Mouse (Mus musculus) thymus, adult 2 months (tissue): ENCODE results near the gene Hdac4. TPM values are rescaled to one million over a fixed set of nuclear protein-coding genes. Genes with fewer than 3 reads are reported as not detected.

ENCODE experiments used
- DNase-seq: peaks from one replicate; pipeline ENCODE4 v3.0.0; 2021
- H3K27ac ChIP-seq: fragments of 200-500 bp; 2 replicates; pipeline ENCODE4 v1.5.1; 2012; ENCODE audit warnings: low read length, control low read depth; ENCODE audit not compliant: control insufficient read depth, insufficient read depth
- H3K27me3 ChIP-seq: fragments of 200-500 bp; 2 replicates; pipeline ENCODE4 v1.6.1; 2012; ENCODE audit warnings: mild to moderate bottlenecking, low read length, moderate library complexity, mixed read lengths; ENCODE audit not compliant: control insufficient read depth, insufficient read depth
- H3K36me3 ChIP-seq: fragments of 200-500 bp; 2 replicates; pipeline ENCODE4 v1.6.1; 2012; ENCODE audit warnings: mild to moderate bottlenecking, low read length, moderate library complexity; ENCODE audit not compliant: control insufficient read depth, insufficient read depth
- H3K4me1 ChIP-seq: fragments of 200-500 bp; replicated peaks from 2 replicates; pipeline ENCODE4 v1.6.1; 2012; ENCODE audit warnings: low read length; ENCODE audit not compliant: control insufficient read depth, insufficient read depth
- H3K4me3 ChIP-seq: fragments of 200-500 bp; 2 replicates; pipeline ENCODE4 v1.5.1; 2012; ENCODE audit warnings: mild to moderate bottlenecking, low read length, control low read depth, moderate library complexity; ENCODE audit not compliant: control insufficient read depth, insufficient read depth
- CTCF ChIP-seq: fragments of 200-500 bp; IDR thresholded peaks from 2 replicates; pipeline ENCODE4 v1.5.1; 2012; ENCODE audit warnings: mild to moderate bottlenecking, control low read depth, low read length, moderate library complexity, borderline replicate concordance; ENCODE audit not compliant: control insufficient read depth, poor library complexity, insufficient read depth; ENCODE audit errors: extremely low read depth
- POLR2A ChIP-seq: fragments of 200-500 bp; IDR thresholded peaks from 2 replicates; pipeline ENCODE4 v1.6.1; 2012; ENCODE audit warnings: mild to moderate bottlenecking, low read length, control low read depth, moderate library complexity; ENCODE audit not compliant: control insufficient read depth, poor library complexity, insufficient read depth; ENCODE audit errors: extremely low read depth
- WGBS: fragments of 180-500 bp; shearing (Covaris S2); methylation state at CpG from one replicate; pipeline ENCODE4 v1.1.7; 2018; 5-methylcytosine and 5-hydroxymethylcytosine counted together
- polyA plus RNA-seq: library from polyadenylated mRNA; depleted of rRNA; stranded (reverse); fragments of >200 nt; gene quantifications from 2 replicates; pipeline ENCODE4 v1.2.3, GENCODE M21; 2012

Hdac4 gene
- polyA plus RNA-seq, 1 experiment: 33.2 TPM

- Histone ChIP-seq H3K4me3 (no peak overlapping the region), H3K27ac (no peak overlapping the region), H3K27me3 (no peaks in the 10 kb centered on the region), H3K36me3 (no peaks in the 10 kb centered on the region), H3K4me1 (peaks cover 55% of the 10 kb centered on the region)
- TF ChIP-seq CTCF (no peak), POLR2A (no peak)
- DNase-seq: no peak
These were observed 25.8 kb downstream of the Hdac4 start for GRCm38 (mm10) chr1:92169776-92170055.

- DNase-seq: no peak
- 93% methylated on average over 4 of the region's 4 CpGs for WGBS
- H3K36me3 ChIP-seq: no peaks in the 10 kb centered on the region
These were observed 26.4 kb downstream of the Hdac4 start for GRCm38 (mm10) chr1:92168900-92169775.

GRCm38 (mm10) chr1:92163932-92164331, 31.6 kb downstream of the Hdac4 start:
- TF ChIP-seq POLR2A: no peak
- no peak for TF ChIP-seq CTCF
- Histone ChIP-seq H3K27me3 (no peaks in the 10 kb centered on the region), H3K4me1 (peaks cover 12% of the 10 kb centered on the region), H3K36me3 (no peaks in the 10 kb centered on the region), H3K4me3 (no peak overlapping the region), H3K27ac (no peak overlapping the region)
- DNase-seq: no peak
- 90% methylated on average over 1 of the region's 1 CpGs for WGBS

More at GRCm38 (mm10) chr1:92168900-92169775, 26.4 kb downstream of the Hdac4 start:
- Histone ChIP-seq H3K27ac (no peak overlapping the region), H3K27me3 (no peaks in the 10 kb centered on the region), H3K4me3 (no peak overlapping the region), H3K4me1 (peaks cover 54% of the 10 kb centered on the region)
- TF ChIP-seq POLR2A (no peak), CTCF (no peak)

- no peak for DNase-seq
- no peak for TF ChIP-seq CTCF
- TF ChIP-seq POLR2A: no peak
- Histone ChIP-seq H3K27me3 (no peaks in the 10 kb centered on the region), H3K4me1 (peaks cover 4% of the 10 kb centered on the region), H3K4me3 (no peak overlapping the region), H3K27ac (no peak overlapping the region), H3K36me3 (no peaks in the 10 kb centered on the region)
- 97% methylated on average over 4 of the region's 4 CpGs for WGBS
These were observed 35.7 kb downstream of the Hdac4 start for GRCm38 (mm10) chr1:92159804-92160203.

- no peak overlapping the region for H3K27ac ChIP-seq
- WGBS: 96% methylated on average over 1 of the region's 1 CpGs
- no peak for TF ChIP-seq POLR2A
- TF ChIP-seq CTCF: no peak
- no peak overlapping the region for H3K4me3 ChIP-seq
- no peaks in the 10 kb centered on the region for H3K36me3 ChIP-seq
- H3K4me1 ChIP-seq: peaks cover 7% of the 10 kb centered on the region
- no peaks in the 10 kb centered on the region for H3K27me3 ChIP-seq
- no peak for DNase-seq
These were observed 45.3 kb downstream of the Hdac4 start for GRCm38 (mm10) chr1:92150201-92150600.

- peaks cover 11% of the 10 kb centered on the region for H3K4me1 ChIP-seq
- DNase-seq: no peak
- TF ChIP-seq POLR2A (no peak), CTCF (no peak)
- no peaks in the 10 kb centered on the region for H3K36me3 ChIP-seq
- H3K27ac ChIP-seq: no peak overlapping the region
- WGBS: 17% methylated on average over 1 of the region's 1 CpGs
- H3K27me3 ChIP-seq: no peaks in the 10 kb centered on the region
- H3K4me3 ChIP-seq: no peak overlapping the region
These were observed 47.0 kb downstream of the Hdac4 start for GRCm38 (mm10) chr1:92148527-92148926.

GRCm38 (mm10) chr1:92144868-92145534, 50.5 kb downstream of the Hdac4 start:
- Histone ChIP-seq H3K27ac (no peak overlapping the region), H3K36me3 (no peaks in the 10 kb centered on the region), H3K4me1 (peaks cover 15% of the 10 kb centered on the region), H3K4me3 (no peak overlapping the region), H3K27me3 (no peaks in the 10 kb centered on the region)
- TF ChIP-seq CTCF (no peak), POLR2A (no peak)
- DNase-seq: no peak
- WGBS: 94% methylated on average over 6 of the region's 6 CpGs
